Mouse (Mus musculus) kidney, adult 18-20 months (tissue): ENCODE measurements around the gene Gm20662.

Experiments
- DNase-seq: peaks from one replicate; pipeline ENCODE4 v3.0.0; 2021

Gm20662 gene

DNA sequence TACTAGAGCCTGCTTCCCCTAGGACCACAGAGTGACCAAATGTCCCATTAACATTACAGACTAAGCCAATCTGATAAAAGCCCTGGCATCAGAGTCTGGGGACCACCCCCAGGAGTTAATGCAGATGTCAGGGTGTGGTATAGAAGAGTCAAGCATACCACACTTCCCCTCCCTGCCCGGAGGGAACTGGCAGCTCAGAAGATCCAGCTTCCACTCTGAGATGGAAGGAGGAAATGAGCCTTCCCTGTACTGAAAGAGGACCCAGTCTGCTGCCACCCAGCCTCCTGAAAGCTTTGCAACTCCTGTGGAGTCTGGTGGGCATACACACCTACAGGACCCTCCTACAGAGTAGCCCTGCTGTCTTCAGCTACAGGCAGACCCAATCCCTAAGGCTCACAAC, 58.9 kb downstream of the Gm20662 start:
- DNase-seq: no peak

DNA sequence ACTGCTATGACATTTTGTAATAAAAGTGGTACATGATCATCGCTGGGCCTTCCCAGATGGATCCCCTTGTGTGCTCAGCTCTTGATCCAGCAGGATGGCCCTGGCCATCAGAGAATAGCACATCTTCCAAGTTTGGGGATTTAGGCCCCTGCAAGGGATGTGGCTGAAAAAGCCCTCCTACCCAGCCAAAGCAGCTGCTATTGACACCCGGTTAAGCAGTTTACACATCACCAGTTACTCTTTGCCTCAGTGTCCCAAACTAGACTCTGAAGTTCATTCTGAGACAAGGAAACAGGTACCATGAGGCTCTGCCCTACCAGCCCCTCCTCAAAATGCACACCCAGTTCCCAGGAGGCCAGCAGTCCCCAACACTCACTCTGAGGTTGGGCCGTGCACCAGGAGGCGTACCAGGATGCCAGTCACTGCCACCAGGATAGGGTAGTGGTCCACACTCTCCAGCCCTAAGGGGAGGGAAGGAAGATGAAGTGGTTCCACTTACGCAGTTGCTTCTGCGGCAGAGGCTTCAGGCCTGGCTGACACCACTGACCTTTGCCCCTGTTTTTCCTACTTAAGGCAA, 59.6 kb downstream of the Gm20662 start:
- no peak for DNase-seq

DNA sequence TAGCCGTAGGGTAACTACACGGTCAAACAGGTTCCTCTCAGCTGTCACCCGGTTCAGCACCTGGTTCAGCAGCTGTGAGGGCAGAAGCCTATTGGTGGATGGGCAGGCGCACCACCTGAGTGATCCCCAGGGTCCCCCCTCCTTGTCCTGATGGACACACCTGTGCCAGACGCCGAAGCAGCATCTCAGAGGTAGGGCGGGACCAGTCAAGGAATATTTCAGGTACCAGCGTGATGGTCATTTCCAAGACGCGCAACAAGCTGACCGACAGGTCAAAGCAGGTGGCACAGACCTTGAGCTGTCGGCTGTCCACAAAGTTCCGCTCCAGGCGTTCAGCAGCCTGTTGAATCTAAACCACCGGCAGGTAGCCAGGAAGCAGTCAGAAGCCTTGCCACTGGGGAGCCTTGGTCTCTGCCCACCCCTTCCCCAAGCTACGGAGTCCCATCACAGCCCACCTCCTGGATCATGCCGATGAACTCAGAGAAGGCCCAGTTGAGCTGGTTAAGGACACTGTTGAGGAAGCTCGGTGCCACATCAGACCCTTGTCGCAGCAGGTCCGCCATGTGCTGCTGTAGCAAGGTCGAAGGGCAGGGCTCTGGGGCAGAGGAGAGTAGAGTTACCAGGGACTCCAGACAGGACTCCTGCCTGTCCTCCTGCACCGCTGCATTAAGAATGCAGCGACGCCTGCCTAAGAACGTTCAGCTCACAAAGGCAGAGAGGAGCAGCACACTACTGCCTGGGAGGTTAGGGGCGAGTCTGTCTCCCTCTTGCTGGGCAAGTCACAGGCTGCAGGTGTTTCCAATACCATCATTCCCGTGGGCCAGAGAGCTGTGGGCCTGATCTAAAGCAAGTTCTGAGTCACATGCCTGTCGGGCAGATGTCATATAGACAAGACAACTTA, 60.5 kb downstream of the Gm20662 start:
- no peak for DNase-seq

DNA sequence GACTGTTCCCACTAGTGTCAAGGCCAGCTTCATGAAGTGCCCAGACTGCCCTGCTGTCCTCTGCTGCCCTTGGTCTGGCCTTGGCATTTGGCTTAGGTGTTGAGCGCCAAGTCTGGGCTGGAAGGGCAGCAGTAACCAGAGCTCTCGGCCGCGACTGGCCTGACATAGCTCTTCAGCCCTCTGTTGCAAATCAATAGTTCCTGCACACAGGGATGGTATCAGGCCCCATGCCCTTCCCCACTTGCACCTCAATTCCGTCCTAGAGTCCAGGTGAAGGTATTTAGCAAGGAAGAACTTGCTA, 61.1 kb downstream of the Gm20662 start:
- DNase-seq: no peak

DNA sequence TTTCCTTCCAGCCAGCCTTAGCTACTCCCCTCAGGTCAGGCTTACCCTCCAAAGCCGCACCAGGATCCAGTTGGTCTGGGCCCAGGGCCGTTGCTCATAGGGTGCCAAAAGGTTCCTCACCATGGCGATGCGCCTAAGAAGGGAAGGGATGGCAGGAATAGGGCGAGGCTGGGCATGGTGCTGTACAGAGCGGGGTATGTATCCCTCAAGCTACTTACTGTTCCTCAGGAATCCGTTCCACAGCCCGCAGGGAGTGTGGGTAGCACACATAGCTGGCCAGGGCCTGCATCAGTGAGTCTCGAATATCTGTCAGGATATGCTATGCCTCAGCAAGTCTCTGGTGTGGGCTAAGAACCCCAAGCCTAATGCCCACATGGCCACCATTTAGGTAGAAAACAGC, 62.1 kb downstream of the Gm20662 start:
- no peak for DNase-seq

DNA sequence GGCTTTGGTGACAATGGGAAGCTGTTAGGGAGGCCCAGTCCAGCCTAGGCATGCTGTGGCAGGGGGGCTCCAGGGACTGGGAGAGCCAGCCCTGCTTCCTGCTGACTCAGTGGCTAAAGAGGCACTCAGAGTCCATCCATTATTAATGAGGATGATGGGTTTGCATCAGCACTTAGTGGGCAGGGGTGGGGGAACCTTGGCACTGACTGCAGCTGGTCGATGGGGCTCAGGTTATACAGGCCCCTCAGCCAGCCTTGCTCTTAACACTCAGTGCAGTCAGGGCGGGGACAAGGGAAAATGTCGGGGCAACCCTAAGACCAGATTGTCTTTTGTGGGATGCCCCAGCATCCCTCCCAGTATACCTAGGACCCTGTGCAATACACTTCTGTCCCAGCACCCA, 66.0 kb downstream of the Gm20662 start:
- no peak for DNase-seq

DNA sequence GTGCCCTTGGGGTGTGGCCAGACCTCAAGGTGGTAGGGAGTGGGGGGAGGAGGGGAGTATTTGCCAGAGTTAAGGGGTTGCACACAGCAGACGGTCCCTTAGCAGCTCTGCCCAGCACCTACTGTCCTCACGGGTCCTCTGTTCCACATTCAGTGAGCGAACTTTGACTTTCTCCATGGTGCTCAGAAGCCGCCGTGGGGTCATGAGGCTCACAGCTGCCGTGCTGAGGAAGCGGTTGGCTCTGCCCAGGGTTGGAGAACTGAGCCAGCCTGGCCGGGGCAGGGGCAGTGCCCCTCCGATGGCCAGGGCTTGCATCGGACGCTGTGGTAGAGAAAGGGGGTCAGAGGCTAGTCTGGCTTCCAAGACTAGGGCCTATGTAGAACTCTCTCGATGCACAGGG, 67.2 kb downstream of the Gm20662 start:
- no peak for DNase-seq

DNA sequence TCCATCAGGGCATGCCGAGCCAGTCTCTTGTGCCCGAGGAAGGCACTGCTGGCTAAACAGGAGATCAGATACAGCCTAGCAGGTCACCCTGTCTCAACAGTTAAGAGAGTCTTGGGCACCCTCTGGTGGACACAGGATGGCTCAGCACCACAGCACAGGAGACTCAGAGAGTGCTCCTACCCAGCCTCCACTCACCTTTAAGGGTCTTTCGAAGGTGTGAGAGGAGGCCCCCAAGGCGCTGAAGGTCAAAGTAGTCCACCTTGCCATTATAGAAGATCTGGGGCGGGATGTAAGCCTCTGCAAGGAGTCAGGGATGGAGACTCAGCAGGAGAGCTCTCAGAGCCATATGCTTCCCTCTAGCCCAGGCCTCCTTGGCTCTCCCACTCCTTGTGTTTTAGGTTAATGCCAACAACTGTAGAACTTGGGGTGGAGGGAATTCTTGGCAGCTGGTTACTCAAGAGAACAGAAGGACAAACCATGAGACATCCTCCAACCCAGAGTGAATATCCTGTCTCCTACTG, 69.4 kb downstream of the Gm20662 start:
- peak; percentile 61 for DNase-seq

DNA sequence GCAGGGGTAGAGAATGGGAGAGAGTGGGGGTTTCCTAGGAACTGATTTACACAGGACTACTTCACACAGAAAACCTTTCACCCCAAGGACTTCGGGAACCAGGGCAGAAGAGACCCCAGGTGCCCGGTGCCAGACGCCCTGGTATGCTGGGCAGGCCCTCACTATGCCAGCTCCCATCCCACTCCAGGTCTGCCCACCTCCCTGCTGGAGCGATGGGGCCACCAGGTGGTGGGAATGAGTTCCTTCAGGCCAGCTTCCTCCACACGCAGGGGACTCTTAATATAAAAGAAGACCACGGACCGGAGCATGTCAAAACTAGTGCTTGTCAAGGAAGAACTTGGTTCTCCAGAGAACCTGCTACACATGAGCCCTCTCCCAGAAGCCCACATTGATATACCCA, 71.0 kb downstream of the Gm20662 start:
- DNase-seq: no peak

DNA sequence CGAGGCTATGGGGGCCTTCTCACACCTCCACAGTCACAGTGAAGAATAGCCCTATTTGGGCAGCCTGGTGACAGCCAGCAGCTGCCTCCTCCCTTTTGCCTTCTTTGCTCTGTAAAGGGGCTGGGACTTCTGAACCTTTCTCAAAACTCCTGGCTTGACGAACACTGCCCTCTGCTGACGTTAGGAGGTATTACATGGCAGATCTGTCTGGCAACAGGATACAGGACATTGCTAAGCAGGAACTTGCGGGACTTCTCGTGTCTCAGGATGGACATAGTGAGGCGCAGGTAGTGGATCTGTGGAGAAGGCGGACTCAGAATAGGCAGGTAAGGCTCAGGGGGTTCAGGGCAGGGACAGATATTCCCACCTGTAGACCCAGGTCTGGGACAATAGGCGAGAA, 71.8 kb downstream of the Gm20662 start:
- peak; percentile 87 for DNase-seq

DNA sequence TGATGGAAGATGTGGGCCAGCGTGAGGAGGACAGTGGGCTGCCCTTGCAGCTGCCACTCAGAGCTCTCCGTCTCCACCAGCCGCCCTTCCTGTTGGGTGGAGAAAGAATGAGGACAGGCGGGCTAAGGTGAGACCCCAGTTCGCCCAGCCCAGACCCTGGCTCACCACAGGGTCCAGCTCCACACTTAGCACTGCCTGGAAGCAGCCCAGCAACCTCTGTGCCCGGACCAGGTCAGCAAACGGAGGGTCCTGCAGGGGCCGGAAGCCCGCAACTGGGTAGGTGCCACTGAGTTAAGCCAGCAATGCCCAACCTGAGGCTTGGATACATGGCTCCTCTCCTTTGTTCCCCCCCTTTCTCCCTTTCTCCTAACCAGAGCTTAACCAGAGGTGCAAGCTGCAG, 72.9 kb downstream of the Gm20662 start:
- no peak for DNase-seq

DNA sequence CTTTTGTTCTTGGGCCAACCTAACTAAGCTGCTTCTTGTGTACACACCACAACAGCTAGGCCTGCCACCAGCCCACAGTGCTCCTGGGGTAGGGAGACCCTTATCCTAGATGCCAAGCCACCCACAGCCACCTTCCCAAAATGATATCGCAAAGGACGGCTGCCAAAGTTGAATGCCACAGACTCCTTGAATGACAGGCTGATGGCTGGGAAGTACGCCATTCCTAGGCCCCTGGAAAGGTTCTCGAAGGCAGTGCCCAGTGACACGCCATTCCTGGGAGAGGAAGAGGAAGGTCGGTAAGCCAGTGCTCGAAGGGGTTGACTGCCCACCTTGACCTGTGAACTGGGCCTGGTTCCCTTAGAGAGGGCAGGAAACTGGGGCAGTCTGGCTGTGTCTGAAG, 73.4 kb downstream of the Gm20662 start:
- no peak for DNase-seq

DNA sequence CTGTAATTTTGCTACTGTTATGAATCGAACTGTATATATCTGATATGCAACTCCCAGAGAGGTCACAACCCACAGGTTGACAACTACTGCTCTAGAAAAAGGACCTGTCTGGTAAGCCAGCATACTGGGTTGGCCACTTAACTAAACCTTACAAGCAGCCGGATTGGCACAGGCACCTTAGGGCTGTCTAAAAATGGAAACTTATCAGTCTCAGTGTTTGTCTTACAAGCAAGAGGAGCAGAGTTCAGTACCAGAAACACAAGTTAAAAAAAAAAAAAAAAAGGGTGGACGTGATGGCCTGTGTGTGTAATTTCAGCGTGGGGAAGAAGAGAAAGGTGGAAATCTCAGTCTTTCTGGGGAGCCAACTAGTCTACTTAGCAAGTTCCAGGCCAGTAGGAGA, 75.7 kb downstream of the Gm20662 start:
- no peak for DNase-seq

DNA sequence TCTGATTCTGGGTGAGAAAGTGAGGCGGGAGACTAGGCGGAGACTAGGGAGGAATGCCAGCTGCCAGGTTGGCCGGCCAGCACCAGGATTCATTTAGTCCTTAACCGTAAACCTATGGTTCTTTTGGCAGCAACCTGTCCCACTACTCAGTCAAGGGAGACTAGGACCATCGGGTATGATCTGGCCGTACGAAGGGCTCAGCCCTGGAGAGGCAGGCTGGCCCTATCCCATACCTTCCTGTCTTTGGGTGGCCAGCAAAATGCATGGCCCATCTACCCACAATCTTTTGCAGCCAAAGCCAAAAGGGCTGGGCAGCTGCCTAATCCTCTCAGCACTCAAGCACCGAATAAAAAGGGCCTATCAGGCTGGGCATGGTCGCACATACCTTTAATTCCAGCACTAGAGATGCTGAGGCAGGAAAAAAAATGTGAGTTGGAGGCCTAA, 76.4 kb downstream of the Gm20662 start:
- no peak for DNase-seq

DNA sequence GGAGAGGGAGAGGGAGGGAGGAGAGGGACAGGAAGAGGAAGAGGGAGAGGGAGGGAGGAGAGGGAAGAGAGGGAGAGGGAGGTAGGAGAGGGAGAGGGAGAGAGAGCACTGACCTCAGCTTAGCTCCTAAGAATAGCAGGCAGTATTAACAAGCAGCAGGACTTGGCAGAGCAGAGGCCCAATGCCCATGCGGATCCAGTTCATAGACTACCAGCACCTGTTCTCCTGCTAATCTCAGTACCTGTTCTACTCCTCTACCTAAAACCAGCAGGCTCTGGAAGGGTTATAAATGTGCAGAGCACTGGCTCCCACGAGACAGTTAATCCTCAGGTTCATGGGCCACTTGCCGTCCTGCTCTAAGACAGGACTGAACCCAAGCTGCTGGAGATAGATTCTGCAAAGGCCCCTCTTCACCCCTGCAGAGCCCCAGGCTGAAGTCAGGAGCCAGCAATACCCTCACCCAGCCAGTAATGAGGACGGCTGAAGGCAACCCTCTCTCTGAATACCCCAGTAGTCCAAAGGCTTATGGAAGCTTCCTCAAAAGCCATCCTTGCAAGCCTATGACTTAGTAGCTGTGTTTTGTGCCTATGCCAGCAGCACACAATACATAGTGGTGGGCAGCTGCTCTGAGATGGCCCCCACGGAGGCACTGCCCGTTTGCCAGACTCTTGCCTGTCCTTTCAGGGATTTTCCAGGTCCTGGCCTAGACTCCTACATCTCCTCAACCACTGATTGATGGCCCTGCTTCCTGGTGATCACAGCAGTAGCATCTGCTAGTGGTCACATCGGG, 77.2 kb downstream of the Gm20662 start:
- DNase-seq: no peak

DNA sequence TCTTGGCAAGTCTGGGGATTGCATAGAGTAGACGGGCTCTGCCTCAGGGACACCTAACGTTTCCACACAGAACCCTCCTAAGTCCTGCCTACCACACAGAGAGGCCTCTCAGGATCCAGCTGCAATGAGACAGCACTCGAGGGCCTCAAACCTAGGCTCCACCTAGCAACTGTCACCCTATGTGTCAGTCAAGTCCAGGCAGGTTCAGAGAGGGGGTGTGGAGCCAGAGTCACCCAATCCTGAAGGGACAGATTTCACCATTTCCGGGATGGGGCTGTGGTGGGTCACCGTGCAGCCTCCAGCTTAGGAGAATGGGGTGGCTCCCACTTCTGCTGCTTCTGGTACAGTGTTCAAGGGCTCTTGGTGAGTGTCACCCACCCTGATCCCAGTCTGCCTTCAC, 84.0 kb downstream of the Gm20662 start, which contains the start of gene Mst1:
Gene Mst1 (plus strand): TSS at position 269 of the 400 bp plus-strand sequence.
- no peak for DNase-seq

DNA sequence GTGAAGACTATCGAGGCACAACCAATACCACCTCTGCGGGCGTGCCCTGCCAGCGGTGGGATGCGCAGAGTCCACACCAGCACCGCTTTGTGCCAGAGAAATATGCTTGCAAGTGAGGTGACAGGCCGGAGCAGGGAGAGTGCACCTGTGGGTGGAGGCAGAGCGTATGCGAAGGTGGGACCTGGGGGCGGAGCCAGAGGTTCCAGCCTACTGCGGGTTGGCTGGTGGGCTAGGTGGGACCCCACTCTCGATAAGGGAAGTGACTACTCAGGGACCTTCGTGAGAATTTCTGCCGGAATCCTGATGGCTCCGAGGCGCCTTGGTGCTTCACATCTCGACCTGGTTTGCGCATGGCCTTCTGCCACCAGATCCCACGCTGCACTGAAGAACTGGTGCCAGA, 86.4 kb downstream of the Gm20662 start:
- no peak for DNase-seq

DNA sequence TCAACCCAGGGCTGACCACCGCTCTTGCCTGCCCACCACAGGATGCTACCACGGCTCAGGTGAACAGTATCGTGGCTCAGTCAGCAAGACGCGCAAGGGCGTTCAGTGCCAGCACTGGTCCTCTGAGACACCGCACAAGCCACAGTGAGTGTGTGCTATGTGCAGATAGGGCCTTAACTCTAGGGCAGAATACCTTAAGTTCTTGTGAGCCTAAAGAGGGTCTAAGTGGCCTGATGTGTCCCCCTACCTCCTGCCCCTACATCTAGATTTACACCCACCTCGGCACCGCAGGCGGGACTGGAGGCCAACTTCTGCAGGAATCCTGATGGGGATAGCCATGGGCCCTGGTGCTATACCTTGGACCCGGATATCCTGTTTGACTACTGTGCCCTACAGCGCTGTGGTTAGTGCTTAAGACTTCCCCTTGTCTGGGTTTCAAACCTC, 86.9 kb downstream of the Gm20662 start, which contains the start of gene Rnf123:
Gene Rnf123 (minus strand): TSS at position 359 of the 444 bp plus-strand sequence.
- DNase-seq: no peak

DNA sequence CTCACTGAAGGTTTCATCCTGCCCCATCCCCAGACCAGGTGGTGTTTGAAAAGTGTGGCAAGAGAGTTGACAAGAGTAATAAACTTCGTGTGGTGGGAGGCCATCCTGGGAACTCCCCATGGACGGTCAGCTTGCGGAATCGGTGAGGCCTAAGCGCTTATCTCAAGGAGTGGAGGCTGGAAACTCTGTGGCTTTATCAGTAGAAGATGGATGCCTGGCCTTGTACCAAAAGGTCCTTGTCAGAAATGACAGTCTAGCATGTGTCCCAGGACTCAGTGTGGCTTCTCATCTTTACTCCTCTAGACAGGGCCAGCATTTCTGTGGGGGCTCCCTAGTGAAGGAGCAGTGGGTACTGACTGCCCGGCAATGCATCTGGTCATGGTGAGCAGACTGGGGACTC, 87.4 kb downstream of the Gm20662 start:
- DNase-seq: no peak

DNA sequence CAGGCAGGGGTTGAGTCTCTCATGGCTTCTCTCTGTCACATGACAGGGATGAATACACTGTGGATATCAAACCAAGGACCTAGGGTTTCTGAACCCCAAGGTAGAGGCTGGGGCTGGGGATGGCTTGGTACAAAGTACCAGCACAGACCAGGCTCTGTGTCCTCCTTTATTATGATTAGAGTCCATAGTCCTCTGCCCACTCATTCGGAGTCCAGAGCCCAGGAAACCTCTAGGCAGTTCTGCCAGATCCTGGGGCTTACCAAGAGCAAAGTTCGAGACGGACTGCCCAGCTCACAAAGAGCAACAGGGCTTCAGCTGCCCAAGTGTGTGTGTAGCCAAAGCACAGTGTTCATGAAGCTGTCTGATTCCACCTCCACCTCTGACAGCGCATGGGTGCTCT, 89.1 kb downstream of the Gm20662 start:
- DNase-seq: no peak

DNA sequence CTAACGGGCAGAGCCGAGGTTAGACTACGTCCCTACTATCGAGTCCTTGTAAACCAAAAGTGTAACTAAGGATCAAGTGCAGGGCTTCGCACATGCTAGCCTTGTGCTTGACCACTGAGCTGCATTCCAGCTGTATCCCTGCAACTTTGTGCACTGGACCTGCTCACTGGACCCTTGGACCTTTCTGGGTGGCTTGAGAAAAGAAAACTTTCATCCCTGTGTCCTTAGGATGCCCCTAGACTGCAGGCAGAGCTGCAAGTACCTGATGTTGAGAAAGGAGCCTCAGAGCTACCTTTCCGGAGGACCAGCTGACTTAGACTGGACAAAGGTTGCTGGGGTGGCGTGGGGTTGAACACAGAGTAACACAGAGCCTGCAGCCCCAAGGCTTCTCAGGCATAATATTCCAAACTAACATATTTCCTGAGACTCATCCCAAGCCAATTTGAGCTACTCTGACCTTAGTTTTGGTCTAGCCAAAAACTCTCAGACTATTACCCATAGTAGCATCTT, 94.5 kb downstream of the Gm20662 start:
- peak; percentile 40 for DNase-seq

DNA sequence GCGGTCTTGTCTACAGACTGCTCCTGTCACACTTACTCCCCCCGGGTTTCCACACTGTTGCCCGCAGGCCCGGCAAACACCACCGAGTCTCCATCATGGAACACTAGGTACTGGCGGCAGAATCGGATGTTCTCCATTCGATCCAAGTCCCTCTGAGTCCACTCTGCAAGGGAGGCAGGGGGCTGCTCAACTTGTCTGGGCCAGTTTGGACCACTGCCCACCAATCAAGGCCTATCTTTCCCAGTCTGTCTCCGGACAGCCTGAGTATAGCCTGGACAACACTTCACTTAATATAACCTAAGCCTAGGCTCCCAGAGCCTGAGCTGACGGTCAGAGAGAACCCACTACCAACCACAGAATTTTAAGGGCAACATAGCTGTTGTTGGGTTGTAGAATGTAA, 97.4 kb downstream of the Gm20662 start:
- DNase-seq: no peak
